Mouse (Mus musculus): Measurements from ENCODE around the gene Dlx2. TPM values are rescaled to one million over a fixed set of nuclear protein-coding genes. Genes with fewer than 3 reads are reported as not detected.

The Dlx2 gene
- polyA plus RNA-seq (2012; rRNA removed), result 25.4 and 28.1 TPM in 2 replicates

- peak in 1 of 2 experiments; percentile 51 for DNase-seq (ENCODE audit: extremely low spot score in 1 of 2, low spot score in 1 of 2)
These were observed at the start of gene Dlx2 for GRCm38 (mm10) chr2:71546640-71547071. Dlx2 (minus strand) TSS chr2:71546754.

- no peak for DNase-seq (ENCODE audit: extremely low spot score in 1 of 2, low spot score in 1 of 2)
These were observed 47.9 kb upstream of the Dlx2 start for GRCm38 (mm10) chr2:71594466-71594865.

GRCm38 (mm10) chr2:71589114-71589513 is 42.6 kb upstream of the Dlx2 start:
- DNase-seq (ENCODE audit: extremely low spot score in 1 of 2, low spot score in 1 of 2), result no peak

GRCm38 (mm10) chr2:71581488-71581887 is 34.9 kb upstream of the Dlx2 start:
- DNase-seq (ENCODE audit: extremely low spot score in 1 of 2, low spot score in 1 of 2), result no peak

- DNase-seq (ENCODE audit: extremely low spot score in 1 of 2, low spot score in 1 of 2), result peak in 1 of 2 experiments; percentile 50
These were observed 34.3 kb upstream of the Dlx2 start for GRCm38 (mm10) chr2:71580632-71581466.

GRCm38 (mm10) chr2:71577059-71577458 is 30.5 kb upstream of the Dlx2 start:
- no peak for DNase-seq (ENCODE audit: extremely low spot score in 1 of 2, low spot score in 1 of 2)

- DNase-seq (ENCODE audit: extremely low spot score in 1 of 2, low spot score in 1 of 2), result no peak
These were observed 27.2 kb upstream of the Dlx2 start for GRCm38 (mm10) chr2:71573736-71574135.

GRCm38 (mm10) chr2:71566466-71566865 is 19.9 kb upstream of the Dlx2 start:
- no peak for DNase-seq (ENCODE audit: extremely low spot score in 1 of 2, low spot score in 1 of 2)

GRCm38 (mm10) chr2:71556071-71556470 is 9.5 kb upstream of the Dlx2 start:
- DNase-seq (ENCODE audit: extremely low spot score in 1 of 2, low spot score in 1 of 2), result no peak

- DNase-seq (ENCODE audit: extremely low spot score in 1 of 2, low spot score in 1 of 2), result no peak
These were observed 5.2 kb upstream of the Dlx2 start for GRCm38 (mm10) chr2:71551704-71552103.

- no peak for DNase-seq (ENCODE audit: extremely low spot score in 1 of 2, low spot score in 1 of 2)
These were observed 3.8 kb upstream of the Dlx2 start for GRCm38 (mm10) chr2:71550330-71550729.

GRCm38 (mm10) chr2:71547829-71548228 is 1.3 kb upstream of the Dlx2 start:
- peak in 1 of 2 experiments; percentile 72 for DNase-seq (ENCODE audit: extremely low spot score in 1 of 2, low spot score in 1 of 2)

- peak in 1 of 2 experiments; percentile 19 for DNase-seq (ENCODE audit: extremely low spot score in 1 of 2, low spot score in 1 of 2)
These were observed 493 bp downstream of the Dlx2 start for GRCm38 (mm10) chr2:71545882-71546639.

GRCm38 (mm10) chr2:71545401-71545881 is 1.1 kb downstream of the Dlx2 start:
- DNase-seq (ENCODE audit: extremely low spot score in 1 of 2, low spot score in 1 of 2), result peak in 1 of 2 experiments; percentile 4

- peak in 1 of 2 experiments; percentile 9 for DNase-seq (ENCODE audit: extremely low spot score in 1 of 2, low spot score in 1 of 2)
These were observed 1.9 kb downstream of the Dlx2 start for GRCm38 (mm10) chr2:71544391-71545285.

- DNase-seq (ENCODE audit: extremely low spot score in 1 of 2, low spot score in 1 of 2), result no peak
These were observed 2.6 kb downstream of the Dlx2 start for GRCm38 (mm10) chr2:71543948-71544347.

- DNase-seq (ENCODE audit: extremely low spot score in 1 of 2, low spot score in 1 of 2), result no peak
These were observed 3.0 kb downstream of the Dlx2 start for GRCm38 (mm10) chr2:71543531-71543930.

- DNase-seq (ENCODE audit: extremely low spot score in 1 of 2, low spot score in 1 of 2), result peak in 1 of 2 experiments; percentile 12
These were observed 3.7 kb downstream of the Dlx2 start for GRCm38 (mm10) chr2:71542816-71543301.

GRCm38 (mm10) chr2:71542227-71542815 is 4.2 kb downstream of the Dlx2 start:
- DNase-seq (ENCODE audit: extremely low spot score in 1 of 2, low spot score in 1 of 2), result no peak
